Mouse (Mus musculus) kidney, adult 2 months (tissue): ENCODE data around the gene Cacna2d1. TPM values are rescaled to one million over a fixed set of nuclear protein-coding genes. Genes with fewer than 3 reads are reported as not detected.
A peak's percentile ranks its signal among the peaks of the same experiment; 100 is the strongest.

Source experiments
- DNase-seq: peaks from one replicate; pipeline ENCODE4 v3.0.0; 2021
- H3K27ac ChIP-seq: fragments of 200-500 bp; 2 replicates; pipeline ENCODE4 v1.5.1; 2012; ENCODE audit warnings: low read depth, low read length, control low read depth, inconsistent platforms; ENCODE audit not compliant: insufficient read depth
- H3K27me3 ChIP-seq: fragments of 200-500 bp; replicated peaks from 2 replicates; pipeline ENCODE4 v1.6.1; 2012; ENCODE audit warnings: mild to moderate bottlenecking, moderate library complexity, low read length, inconsistent platforms; ENCODE audit not compliant: control insufficient read depth, insufficient read depth
- H3K36me3 ChIP-seq: fragments of 200-500 bp; 2 replicates; pipeline ENCODE4 v1.6.1; 2012; ENCODE audit warnings: mild to moderate bottlenecking, moderate library complexity, low read length, inconsistent platforms; ENCODE audit not compliant: control insufficient read depth, insufficient read depth
- H3K4me1 ChIP-seq: fragments of 200-500 bp; 2 replicates; pipeline ENCODE4 v1.6.1; 2011; ENCODE audit warnings: low read length; ENCODE audit not compliant: control insufficient read depth, insufficient read depth
- H3K4me3 ChIP-seq: fragments of 200-500 bp; 2 replicates; pipeline ENCODE4 v1.5.1; 2011; ENCODE audit warnings: mild to moderate bottlenecking, low read depth, low read length, control low read depth; ENCODE audit not compliant: insufficient read depth
- CTCF ChIP-seq: fragments of 200-500 bp; conservative IDR thresholded peaks from 2 replicates; pipeline ENCODE4 v1.5.1; 2011; ENCODE audit warnings: low read depth, mild to moderate bottlenecking, control low read depth, low read length, moderate library complexity, mixed read lengths; ENCODE audit not compliant: insufficient read depth, insufficient read length
- POLR2A ChIP-seq: fragments of 200-500 bp; IDR thresholded peaks from one replicate; pipeline ENCODE4 v1.6.1; 2011; ENCODE audit warnings: low read depth, low read length, control low read depth
- WGBS: fragments of 180-500 bp; shearing (Covaris S2); methylation state at CpG from one replicate; pipeline ENCODE4 v1.1.7; 2018; 5-methylcytosine and 5-hydroxymethylcytosine counted together
- polyA plus RNA-seq: library from polyadenylated mRNA; depleted of rRNA; stranded (reverse); fragments of >200 nt; gene quantifications from 2 replicates; pipeline ENCODE4 v1.2.3, GENCODE M21; 2012

Gene Cacna2d1
- polyA plus RNA-seq, 1 experiment, result 1.8 TPM

- no peak for DNase-seq
- no peak for TF ChIP-seq POLR2A
- no peak for TF ChIP-seq CTCF
- Histone ChIP-seq H3K36me3 (no peaks in the 10 kb centered on the region), H3K4me3 (no peak overlapping the region), H3K27ac (no peak overlapping the region), H3K4me1 (no peaks in the 10 kb centered on the region), H3K27me3 (no peaks in the 10 kb centered on the region)
- 84% methylated on average over 5 of the region's 5 CpGs for WGBS
Measured at GRCm38 (mm10) chr5:16029481-16029880, 95.0 kb downstream of the Cacna2d1 start.

GRCm38 (mm10) chr5:16033569-16033968 is 99.1 kb downstream of the Cacna2d1 start:
- WGBS, result 48% methylated on average over 1 of the region's 1 CpGs
- Histone ChIP-seq H3K27ac (no peak overlapping the region), H3K4me3 (no peak overlapping the region), H3K4me1 (no peaks in the 10 kb centered on the region), H3K36me3 (no peaks in the 10 kb centered on the region), H3K27me3 (no peaks in the 10 kb centered on the region)
- no peak for TF ChIP-seq POLR2A
- no peak for TF ChIP-seq CTCF
- peak; percentile 23 for DNase-seq

GRCm38 (mm10) chr5:16035259-16035658 is 100.8 kb downstream of the Cacna2d1 start:
- H3K27ac ChIP-seq, result no peak overlapping the region
- DNase-seq, result peak; percentile 24
- no peak for TF ChIP-seq CTCF
- WGBS, result 37% methylated on average over 1 of the region's 1 CpGs
- no peak overlapping the region for H3K4me3 ChIP-seq
- H3K36me3 ChIP-seq, result no peaks in the 10 kb centered on the region
- H3K27me3 ChIP-seq, result no peaks in the 10 kb centered on the region
- no peaks in the 10 kb centered on the region for H3K4me1 ChIP-seq

GRCm38 (mm10) chr5:16045147-16045878 is 110.8 kb downstream of the Cacna2d1 start:
- Histone ChIP-seq H3K4me3 (no peak overlapping the region), H3K36me3 (no peaks in the 10 kb centered on the region), H3K4me1 (no peaks in the 10 kb centered on the region), H3K27me3 (no peaks in the 10 kb centered on the region), H3K27ac (no peak overlapping the region)
- 70% methylated on average over 6 of the region's 6 CpGs for WGBS
- TF ChIP-seq POLR2A (no peak), CTCF (no peak)
- DNase-seq, result no peak

GRCm38 (mm10) chr5:16047452-16048191 is 113.1 kb downstream of the Cacna2d1 start:
- WGBS, result 26% methylated on average over 10 of the region's 10 CpGs
- Histone ChIP-seq H3K36me3 (no peaks in the 10 kb centered on the region), H3K27ac (0 out of 2 replicates have a peak overlapping the region, but pooled peaks have one; percentile 59), H3K4me1 (no peaks in the 10 kb centered on the region), H3K4me3 (no peak overlapping the region), H3K27me3 (no peaks in the 10 kb centered on the region)
- DNase-seq, result peak; percentile 43
- TF ChIP-seq CTCF (no peak), POLR2A (no peak)

- no peak overlapping the region for H3K4me3 ChIP-seq
- no peaks in the 10 kb centered on the region for H3K36me3 ChIP-seq
- WGBS, result 41% methylated on average over 2 of the region's 2 CpGs
- no peak for DNase-seq
- no peak for TF ChIP-seq POLR2A
- TF ChIP-seq CTCF, result no peak
- H3K27me3 ChIP-seq, result no peaks in the 10 kb centered on the region
- H3K27ac ChIP-seq, result no peak overlapping the region
- H3K4me1 ChIP-seq, result no peaks in the 10 kb centered on the region
Measured at GRCm38 (mm10) chr5:16056795-16057194, 122.3 kb downstream of the Cacna2d1 start.

GRCm38 (mm10) chr5:16062773-16063172 is 128.3 kb downstream of the Cacna2d1 start:
- Histone ChIP-seq H3K27me3 (no peaks in the 10 kb centered on the region), H3K4me1 (no peaks in the 10 kb centered on the region), H3K27ac (no peak overlapping the region), H3K36me3 (no peaks in the 10 kb centered on the region), H3K4me3 (no peak overlapping the region)
- DNase-seq, result no peak
- WGBS, result 44% methylated on average over 5 of the region's 5 CpGs
- TF ChIP-seq CTCF (no peak), POLR2A (no peak)
